Mouse (Mus musculus) lung, adult 2 months (tissue): ENCODE results near the gene Skiv2l.

ENCODE experiments used
- CTCF ChIP-seq: fragments of 200-500 bp; IDR thresholded peaks from 2 replicates; pipeline ENCODE4 v1.5.1; 2011; ENCODE audit warnings: mild to moderate bottlenecking, low read length, control low read depth; ENCODE audit not compliant: insufficient read depth
- POLR2A ChIP-seq: fragments of 200-500 bp; IDR thresholded peaks from 2 replicates; pipeline ENCODE4 v1.6.1; 2011; ENCODE audit warnings: low read depth, mild to moderate bottlenecking, control low read depth, low read length, borderline replicate concordance; ENCODE audit errors: extremely low read depth

DNA sequence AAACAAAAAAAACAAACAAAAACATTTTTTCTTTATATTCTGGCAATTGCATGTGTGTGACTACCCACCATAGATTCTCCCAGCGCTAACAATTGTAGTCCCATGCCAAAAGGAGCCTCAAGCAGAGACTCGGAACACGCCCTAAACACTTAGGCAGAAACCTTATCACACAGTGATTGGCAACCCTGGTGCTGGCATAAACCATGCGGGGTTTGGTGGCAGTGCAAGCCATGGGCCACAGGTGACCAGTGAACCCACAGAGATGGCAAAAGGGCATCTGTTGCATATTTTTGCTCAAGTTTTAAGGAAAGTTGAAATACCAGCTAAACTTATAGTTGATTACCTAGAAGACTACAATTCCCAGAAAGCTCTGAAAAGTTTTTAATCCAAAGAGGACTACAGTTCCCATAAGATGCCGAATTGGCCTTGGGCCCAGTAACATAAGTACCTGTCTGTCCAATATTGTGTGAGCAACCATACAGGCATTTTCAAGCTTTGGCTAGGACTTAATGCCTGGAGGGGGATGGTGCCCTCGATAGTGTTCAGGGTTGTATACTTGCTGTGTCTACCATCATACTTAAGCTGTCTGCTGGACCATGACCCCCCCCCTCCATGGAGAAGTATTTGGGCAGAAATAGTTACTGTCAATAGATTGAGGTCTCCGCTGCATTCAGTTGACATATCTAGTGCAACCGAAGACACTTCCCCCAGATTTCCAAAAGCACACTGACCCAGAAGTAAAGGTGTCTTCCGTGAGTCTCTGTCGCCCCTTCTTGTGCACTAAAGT is 47.6 kb upstream of the Skiv2l start:
- TF ChIP-seq POLR2A (no peak), CTCF (no peak)
